Mouse (Mus musculus) thymus, adult 2 months (tissue): Measurements from ENCODE around the gene Cyfip1.

Experiments used
- CTCF ChIP-seq: fragments of 200-500 bp; IDR thresholded peaks from 2 replicates; pipeline ENCODE4 v1.5.1; 2012; ENCODE audit warnings: mild to moderate bottlenecking, control low read depth, low read length, moderate library complexity, borderline replicate concordance; ENCODE audit not compliant: control insufficient read depth, poor library complexity, insufficient read depth; ENCODE audit errors: extremely low read depth
- POLR2A ChIP-seq: fragments of 200-500 bp; IDR thresholded peaks from 2 replicates; pipeline ENCODE4 v1.6.1; 2012; ENCODE audit warnings: mild to moderate bottlenecking, low read length, control low read depth, moderate library complexity; ENCODE audit not compliant: control insufficient read depth, poor library complexity, insufficient read depth; ENCODE audit errors: extremely low read depth

DNA sequence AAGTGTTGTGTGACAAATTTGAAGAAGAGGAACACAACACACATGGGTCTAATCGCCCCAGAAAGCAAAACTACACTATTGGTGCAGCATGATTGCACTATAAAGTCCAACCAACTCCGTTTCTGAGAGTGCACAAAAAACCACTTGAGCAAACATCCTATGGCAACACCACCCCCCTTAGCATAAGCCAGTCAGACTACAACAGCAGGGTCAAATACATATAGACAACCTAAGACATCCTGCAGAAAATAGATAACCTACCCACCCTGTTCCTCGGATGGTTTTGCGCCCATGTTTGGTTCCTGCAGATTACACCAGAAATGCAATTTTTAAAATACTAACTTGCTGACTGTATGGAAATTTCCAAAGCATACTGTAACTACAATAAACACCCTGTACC, 4.7 kb upstream of the Cyfip1 start:
- TF ChIP-seq POLR2A (no peak), CTCF (no peak)
